Mouse (Mus musculus) natural killer cell, adult 2 months (primary cell): ENCODE measurements at regions not wholly inside any gene's neighbourhood (a gene's known extent, or its start where the extent isn't known, plus 50 kb on each side); places are given as distances from the start of the nearest gene placed in this dataset.

Experiments used
- DNase-seq, 2 experiments: peaks; one replicate each; pipeline ENCODE4 v3.0.0; 2022; ENCODE audit warnings: low spot score in 2 of 2

GRCm38 (mm10) chr13:101625922-101626321 lies 142.1 kb downstream of the Pik3r1 start:
- DNase-seq: no peak

- DNase-seq: no peak
These were observed 143.8 kb downstream of the Pik3r1 start for GRCm38 (mm10) chr13:101624179-101624581.

- no peak for DNase-seq
These were observed 145.4 kb downstream of the Pik3r1 start for GRCm38 (mm10) chr13:101622649-101623048.

- no peak for DNase-seq
These were observed 147.4 kb downstream of the Pik3r1 start for GRCm38 (mm10) chr13:101620660-101621059.

GRCm38 (mm10) chr13:101619154-101619553 lies 148.9 kb downstream of the Pik3r1 start:
- no peak for DNase-seq

- no peak for DNase-seq
These were observed 155.2 kb downstream of the Pik3r1 start for GRCm38 (mm10) chr13:101612786-101613185.

- DNase-seq: no peak
These were observed 156.3 kb downstream of the Pik3r1 start for GRCm38 (mm10) chr13:101611725-101612124.

- no peak for DNase-seq
These were observed 161.8 kb downstream of the Pik3r1 start for GRCm38 (mm10) chr13:101606184-101606730.

GRCm38 (mm10) chr13:101605685-101606084 lies 162.3 kb downstream of the Pik3r1 start:
- DNase-seq: no peak

GRCm38 (mm10) chr13:101605051-101605450 lies 163.0 kb downstream of the Pik3r1 start:
- DNase-seq: no peak

- no peak for DNase-seq
These were observed 169.9 kb downstream of the Pik3r1 start for GRCm38 (mm10) chr13:101598126-101598485.

- no peak for DNase-seq
These were observed 170.5 kb downstream of the Pik3r1 start for GRCm38 (mm10) chr13:101597243-101598125.

- no peak for DNase-seq
These were observed 173.4 kb downstream of the Pik3r1 start for GRCm38 (mm10) chr13:101594511-101595175.

GRCm38 (mm10) chr13:101592355-101592754 lies 175.7 kb downstream of the Pik3r1 start:
- DNase-seq: no peak

GRCm38 (mm10) chr13:101588905-101589304 lies 179.1 kb downstream of the Pik3r1 start:
- DNase-seq: no peak

GRCm38 (mm10) chr13:101586787-101587186 lies 181.2 kb downstream of the Pik3r1 start:
- DNase-seq: no peak

- no peak for DNase-seq
These were observed 191.5 kb downstream of the Pik3r1 start for GRCm38 (mm10) chr13:101576481-101576880.

GRCm38 (mm10) chr13:101572809-101573590 lies 195.0 kb downstream of the Pik3r1 start:
- no peak for DNase-seq

GRCm38 (mm10) chr13:101572246-101572645 lies 195.8 kb downstream of the Pik3r1 start:
- no peak for DNase-seq

- DNase-seq: no peak
These were observed 198.0 kb downstream of the Pik3r1 start for GRCm38 (mm10) chr13:101570034-101570433.

GRCm38 (mm10) chr13:101568985-101569631 lies 198.9 kb downstream of the Pik3r1 start:
- DNase-seq: no peak
